Mouse (Mus musculus) midbrain, embryonic 11.5 days (tissue): ENCODE results near the gene Lmod1. TPM values are rescaled to one million over a fixed set of nuclear protein-coding genes. Genes with fewer than 3 reads are reported as not detected.

Experiments
- ATAC-seq: fragments of 200-750 bp; cut with Nextera tagmentation; 2 replicates; pipeline ENCODE4 v1.8.0; 2017; ENCODE audit warnings: moderate TSS enrichment, moderate library complexity; ENCODE audit not compliant: low FRiP score
- DNase-seq: peaks from one replicate; pipeline ENCODE4 v3.0.0; 2015; ENCODE audit warnings: low spot score; ENCODE audit errors: missing footprints
- H3K27ac ChIP-seq: fragments of 300-500 bp; sonication (generic); 2 replicates; pipeline ENCODE4 v1.5.1; 2014; ENCODE audit warnings: low read depth, low read length
- H3K27me3 ChIP-seq: fragments of 300-500 bp; sonication (generic); 2 replicates; pipeline ENCODE4 v1.6.1; 2014; ENCODE audit warnings: mild to moderate bottlenecking, low read length, moderate library complexity, mixed read lengths; ENCODE audit not compliant: control insufficient read depth, insufficient read depth
- H3K36me3 ChIP-seq: fragments of 300-500 bp; sonication (generic); 2 replicates; pipeline ENCODE4 v1.6.1; 2014; ENCODE audit warnings: mild to moderate bottlenecking, low read length, moderate library complexity, mixed read lengths; ENCODE audit not compliant: control insufficient read depth, insufficient read depth
- H3K4me1 ChIP-seq: fragments of 300-500 bp; sonication (generic); 2 replicates; pipeline ENCODE4 v1.6.1; 2014; ENCODE audit warnings: low read length; ENCODE audit not compliant: control insufficient read depth, insufficient read depth
- H3K4me2 ChIP-seq: fragments of 300-500 bp; sonication (generic); 2 replicates; pipeline ENCODE4 v1.6.1; 2014; ENCODE audit warnings: mild to moderate bottlenecking, moderate library complexity
- H3K4me3 ChIP-seq: fragments of 300-500 bp; sonication (generic); 2 replicates; pipeline ENCODE4 v1.5.1; 2014; ENCODE audit warnings: low read depth, low read length
- H3K9ac ChIP-seq: fragments of 300-500 bp; sonication (generic); 2 replicates; pipeline ENCODE4 v1.6.1; 2014; ENCODE audit warnings: low read length
- H3K9me3 ChIP-seq: fragments of 300-500 bp; sonication (generic); 2 replicates; pipeline ENCODE4 v1.6.1; 2016; ENCODE audit warnings: low read length; ENCODE audit not compliant: control insufficient read depth
- WGBS: fragments of 180-500 bp; shearing (Covaris S2); extraction: QIAGEN DNeasy Blood & Tissue Kit; methylation state at CpG from one replicate; pipeline ENCODE4 v1.1.7; 2014; 5-methylcytosine and 5-hydroxymethylcytosine counted together
- polyA plus RNA-seq: library from polyadenylated mRNA; unstranded; fragments of >200 nt; fragmentation: Nextera tagmentation; extraction: Ambion mirVana; gene quantifications from 2 replicates; pipeline ENCODE4 v1.2.1, GENCODE M21; 2014

The Lmod1 gene
- polyA plus RNA-seq, 1 experiment from 2014 or later: 0.81 TPM

GRCm38 (mm10) chr1:135412130-135412529, 87.5 kb downstream of the Lmod1 start:
- no peaks in the 10 kb centered on the region for H3K4me1 ChIP-seq
- H3K4me3 ChIP-seq: no peak overlapping the region
- no peaks in the 10 kb centered on the region for H3K9me3 ChIP-seq
- ATAC-seq: no peak
- WGBS: 94% methylated on average over 4 of the region's 4 CpGs
- H3K27ac ChIP-seq: no peak overlapping the region
- no peak for DNase-seq
- no peak overlapping the region for H3K9ac ChIP-seq
- no peaks in the 10 kb centered on the region for H3K27me3 ChIP-seq
- H3K4me2 ChIP-seq: no peak overlapping the region
- H3K36me3 ChIP-seq: peaks cover 53% of the 10 kb centered on the region

- H3K9me3 ChIP-seq: no peaks in the 10 kb centered on the region
- peaks cover 51% of the 10 kb centered on the region for H3K36me3 ChIP-seq
Measured at GRCm38 (mm10) chr1:135413996-135414395, 89.4 kb downstream of the Lmod1 start.

More at GRCm38 (mm10) chr1:135413996-135414395, 89.4 kb downstream of the Lmod1 start:
- no peaks in the 10 kb centered on the region for H3K4me1 ChIP-seq
- ATAC-seq: no peak
- H3K4me3 ChIP-seq: no peak overlapping the region
- no peaks in the 10 kb centered on the region for H3K27me3 ChIP-seq
- DNase-seq: no peak
- no peak overlapping the region for H3K27ac ChIP-seq
- H3K9ac ChIP-seq: no peak overlapping the region
- H3K4me2 ChIP-seq: no peak overlapping the region

Other genes with a start within 250 kb of the Lmod1 start
- 0.12 and 0.15 TPM in 2 replicates for gene Lgr6, start 219.5 kb upstream of the Lmod1 start, polyA plus RNA-seq
- gene Ptpn7, start 192.1 kb upstream of the Lmod1 start, polyA plus RNA-seq: 1.4 and 1.6 TPM in 2 replicates
- 61.3 and 72.2 TPM in 2 replicates for gene Arl8a, start 178.0 kb upstream of the Lmod1 start, polyA plus RNA-seq
- not detected in 2 replicates for gene Gpr37l1, start 157.1 kb upstream of the Lmod1 start, polyA plus RNA-seq
- 0.21 and 0.42 TPM in 2 replicates for gene Elf3, start 66.2 kb upstream of the Lmod1 start, polyA plus RNA-seq
- 95.8 and 96.2 TPM in 2 replicates for gene Rnpep, start 40.7 kb upstream of the Lmod1 start, polyA plus RNA-seq
- 177 and 180 TPM in 2 replicates for gene Timm17a, start 11.0 kb upstream of the Lmod1 start, polyA plus RNA-seq
- 46.5 and 47.2 TPM in 2 replicates for gene Shisa4, start 50.4 kb downstream of the Lmod1 start, polyA plus RNA-seq
- 167 and 188 TPM in 2 replicates for gene Ipo9, start 105.7 kb downstream of the Lmod1 start, polyA plus RNA-seq